Mouse (Mus musculus) heart, adult 10 weeks (tissue): ENCODE results near the gene Slc45a3. TPM values are rescaled to one million over a fixed set of nuclear protein-coding genes. Genes with fewer than 3 reads are reported as not detected.

Experiments used
- polyA plus RNA-seq: library from polyadenylated mRNA; stranded (reverse); fragments of 350-450 nt; fragmentation: Illumina TruSeq; extraction: RNeasy Lipid Tissue Mini Kit (QIAGEN cat#74804); gene quantifications from one replicate; pipeline ENCODE4 v1.2.3, GENCODE M21; 2014; ENCODE audit warnings: low read depth, low replicate concordance

Slc45a3 gene
- polyA plus RNA-seq, result 4.4 TPM

DNA sequence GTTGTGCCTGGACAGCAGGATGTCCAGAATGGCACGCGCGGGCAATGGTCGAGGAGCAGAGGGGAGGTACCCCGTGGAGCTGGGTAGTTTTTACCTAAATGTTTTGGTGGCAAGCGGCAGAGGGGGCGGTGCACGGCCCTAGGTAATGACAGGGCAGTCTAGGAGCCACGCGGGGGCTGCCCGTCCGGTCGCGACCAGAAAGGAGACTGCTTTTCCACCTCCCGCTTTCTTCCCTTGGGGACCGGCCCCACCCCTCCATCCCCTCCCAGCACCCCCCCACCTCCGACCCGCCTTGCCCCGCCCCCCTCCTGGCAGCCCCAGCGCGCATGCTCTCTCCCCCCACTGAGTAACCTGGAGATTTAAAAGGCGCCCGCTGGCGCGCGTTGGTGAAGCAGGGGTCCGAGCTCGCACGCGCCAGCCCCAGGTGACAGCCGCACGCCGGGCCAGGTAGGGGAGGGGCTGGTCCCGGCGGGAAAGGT, at the start of gene Slc45a3:
Slc45a3 (plus strand) TSS at position 362 of the 479 bp plus-strand sequence.

DNA sequence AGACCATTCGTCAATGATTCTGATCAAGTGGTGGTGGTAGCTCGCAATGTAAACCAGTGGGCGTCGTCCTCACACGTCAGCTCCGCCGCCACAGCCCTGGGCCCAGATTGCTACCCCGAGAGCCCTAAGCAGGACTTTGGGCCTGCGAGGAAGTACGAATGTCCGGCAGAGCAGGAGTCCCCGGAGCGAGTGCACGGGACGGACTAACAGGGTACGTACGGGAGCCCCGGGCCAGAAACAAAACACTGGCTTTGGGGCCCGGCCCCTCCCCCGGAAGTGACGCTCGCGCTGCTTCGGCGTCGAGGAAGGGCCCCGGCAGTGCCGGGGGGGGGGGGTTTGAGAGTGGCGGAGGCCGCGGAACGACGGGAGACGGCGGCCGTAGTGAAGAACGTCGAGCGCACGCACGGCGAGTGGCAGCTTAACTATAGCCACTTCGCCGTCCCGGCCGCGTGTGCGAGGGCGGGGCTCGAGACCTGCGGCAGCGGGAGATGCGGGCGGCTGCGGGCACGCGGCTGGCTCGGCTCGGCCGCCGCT, 44.6 kb downstream of the Slc45a3 start, which contains the start of gene Elk4:
Elk4 (plus strand) TSS at position 326 of the 534 bp plus-strand sequence.

Other genes with a start within 250 kb of the Slc45a3 start
- not detected for gene Slc26a9, start 218.9 kb upstream of the Slc45a3 start, polyA plus RNA-seq
- gene Pm20d1, start 165.6 kb upstream of the Slc45a3 start, polyA plus RNA-seq, result 6.0 TPM
- gene Slc41a1, start 135.5 kb upstream of the Slc45a3 start, polyA plus RNA-seq, result 45.6 TPM
- 13.3 TPM for gene Rab29, start 95.7 kb upstream of the Slc45a3 start, polyA plus RNA-seq
- gene Nucks1, start 52.4 kb upstream of the Slc45a3 start, polyA plus RNA-seq, result 23.5 TPM
- gene Elk4, start 44.6 kb downstream of the Slc45a3 start, polyA plus RNA-seq, result 27.5 TPM
- 1.0 TPM for gene Mfsd4a, start 105.1 kb downstream of the Slc45a3 start, polyA plus RNA-seq
- 19.5 TPM for gene Cdk18, start 176.7 kb downstream of the Slc45a3 start, polyA plus RNA-seq
- gene Lemd1, start 228.5 kb downstream of the Slc45a3 start, polyA plus RNA-seq, result not detected
- not detected for gene AC124108.1, start 228.5 kb downstream of the Slc45a3 start, polyA plus RNA-seq